ENCODE assay signal across 10 mouse cellular contexts in the genomic region with DNA sequence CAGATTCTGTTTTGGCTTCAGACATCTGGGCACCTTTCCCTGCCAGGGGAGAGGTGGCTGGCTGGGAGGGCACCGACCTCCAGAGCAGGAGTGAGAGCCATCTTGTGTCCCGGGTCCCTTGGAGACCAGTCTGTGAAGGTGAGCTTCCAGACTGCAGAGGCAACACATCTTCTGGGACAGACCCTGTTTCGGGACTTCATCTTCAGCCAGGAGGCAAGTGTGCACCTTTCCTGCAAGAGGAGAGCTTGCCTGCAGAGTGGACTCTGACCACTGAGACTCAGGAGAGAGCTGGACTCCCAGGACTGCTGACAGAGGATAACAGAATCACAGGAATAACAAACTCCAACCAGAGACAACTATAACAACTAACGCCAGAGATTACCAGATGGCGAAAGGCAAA.
"Had no signal": no experiment of that assay in that cellular context is flagged by ENCODE, and none has a peak within 500 bp of the region (broad histone marks: within the 10 kb centered on the region; RNA-seq: fewer than 3 reads in every experiment).

No protein-coding gene starts in this region.

- H3K9me3 ChIP-seq: liver, embryonic 13.5 days had no signal

- H3K27ac ChIP-seq: liver, embryonic 13.5 days had no signal

- H3K4me2 ChIP-seq: liver, embryonic 13.5 days; midbrain, embryonic 11.5 days had no signal

- H3K4me3 ChIP-seq: liver, embryonic 13.5 days had no signal

- H3K4me1 ChIP-seq: liver, embryonic 13.5 days had no signal

- DNase-seq: liver, embryonic 13.5 days; lung, adult 2 months; lung, postnatal 14 days; lung, postnatal 4 days; midbrain, embryonic 14.5 days; thymus, adult 18-20 months; thymus, postnatal 36 days had no signal

- H3K36me3 ChIP-seq: liver, embryonic 13.5 days had no signal

- H3K9ac ChIP-seq: liver, embryonic 13.5 days had no signal

- ATAC-seq: inflammation-experienced regulatory T-cells, adult 6 months; intestine, embryonic 16.5 days had no signal

- H3K27me3 ChIP-seq: liver, embryonic 13.5 days had no signal
